Mouse (Mus musculus) bone marrow macrophage, adult 2 months (primary cell): ENCODE measurements around the gene Taok1. TPM values are rescaled to one million over a fixed set of nuclear protein-coding genes. Genes with fewer than 3 reads are reported as not detected.
"Not testable (repeated sequence)": the region's sequence is repeated elsewhere in the genome, so short reads cannot be mapped to it uniquely, and the experiment has no call there.

Source experiments
- H3K27ac ChIP-seq: 2 replicates; pipeline ENCODE4 v1.5.1; 2012; ENCODE audit warnings: low read depth, low read length; ENCODE audit not compliant: insufficient read depth
- H3K4me1 ChIP-seq: 2 replicates; pipeline ENCODE4 v1.6.1; 2012; ENCODE audit warnings: low read length; ENCODE audit not compliant: control insufficient read depth, insufficient read depth
- H3K4me3 ChIP-seq: 2 replicates; pipeline ENCODE4 v1.5.1; 2012; ENCODE audit warnings: mild to moderate bottlenecking, low read length, moderate library complexity; ENCODE audit not compliant: insufficient read depth
- CTCF ChIP-seq: IDR thresholded peaks from 2 replicates; pipeline ENCODE4 v1.5.1; 2012; ENCODE audit warnings: low read depth, mild to moderate bottlenecking, low read length, moderate library complexity
- POLR2A ChIP-seq: IDR thresholded peaks from 2 replicates; pipeline ENCODE4 v1.6.1; 2012; ENCODE audit warnings: mild to moderate bottlenecking, low read depth, low read length, borderline replicate concordance
- polyA plus RNA-seq: library from polyadenylated mRNA; stranded (reverse); fragments of >200 nt; gene quantifications from 2 replicates; pipeline ENCODE4 v1.2.4, GENCODE M21; 2012; ENCODE audit not compliant: missing spikeins, insufficient read depth, insufficient read length

Taok1 gene
- polyA plus RNA-seq, 1 experiment = 40.3 TPM

DNA sequence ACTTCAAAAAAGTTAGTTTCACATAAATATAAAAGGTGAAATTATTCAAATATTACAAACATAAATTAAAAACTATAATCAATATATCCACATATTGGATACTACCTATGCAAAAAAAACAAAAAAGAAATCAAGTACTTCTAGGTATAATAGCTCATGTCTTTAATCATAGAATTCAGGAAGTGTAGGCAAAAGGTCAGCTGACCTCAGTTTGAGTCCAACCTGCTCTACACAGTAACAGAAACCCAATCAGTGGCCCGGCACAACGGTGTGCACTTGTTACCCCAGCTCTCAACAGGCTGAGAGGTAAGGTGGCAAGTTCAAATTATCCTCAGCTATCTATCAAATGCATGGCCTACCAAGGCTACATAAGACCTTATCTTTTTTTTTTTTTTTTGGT is 16.8 kb downstream of the Taok1 start:
- H3K4me1 ChIP-seq = peaks cover 7% of the 10 kb centered on the region
- no peak overlapping the region for H3K4me3 ChIP-seq
- H3K27ac ChIP-seq = no peak overlapping the region
- no peak for TF ChIP-seq POLR2A
- no peak for TF ChIP-seq CTCF

DNA sequence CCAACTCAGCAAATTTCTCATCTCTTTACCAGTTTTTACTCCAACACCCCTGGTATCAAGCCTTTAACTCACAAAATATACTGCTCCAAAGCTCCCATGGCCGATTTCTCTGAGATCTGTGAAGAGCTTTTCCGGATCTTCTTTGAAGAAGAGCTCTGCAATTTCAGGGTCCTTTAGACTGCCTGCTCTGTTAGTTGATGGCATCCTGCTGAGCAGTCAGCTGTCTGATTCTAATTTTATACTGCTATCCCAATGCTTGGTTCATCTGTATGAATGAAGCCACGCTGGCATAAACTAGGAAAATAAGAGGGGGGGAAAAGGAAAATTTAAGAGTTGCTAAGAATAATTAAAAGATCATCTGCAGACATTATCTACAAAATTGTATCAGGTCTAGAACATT is 22.4 kb downstream of the Taok1 start:
- Histone ChIP-seq H3K27ac (no peak overlapping the region), H3K4me1 (no peaks in the 10 kb centered on the region), H3K4me3 (no peak overlapping the region)
- no peak for TF ChIP-seq POLR2A

DNA sequence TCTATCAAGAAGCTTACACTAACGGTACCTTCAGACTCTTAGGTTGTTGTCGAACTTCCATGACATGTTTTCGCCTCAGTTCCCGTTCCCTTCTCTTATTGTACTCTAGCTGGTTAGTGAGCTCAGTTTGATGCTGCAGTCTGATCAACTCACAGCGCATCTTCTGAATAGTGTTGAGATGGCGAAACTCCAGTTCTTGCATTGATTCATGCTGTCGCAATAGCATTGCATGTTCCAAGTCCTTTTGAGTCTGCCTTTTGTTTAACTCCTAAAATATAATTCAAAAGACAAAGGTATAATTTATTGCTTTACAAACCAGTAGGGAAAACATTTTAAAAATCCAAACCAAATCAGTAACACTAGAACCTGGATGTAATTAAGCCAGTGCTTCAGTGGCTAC is 62.4 kb downstream of the Taok1 start:
- no peak overlapping the region for H3K27ac ChIP-seq
- no peak overlapping the region for H3K4me3 ChIP-seq
- 0 out of 2 replicates have a peak, but pooled peaks cover 2% of the 10 kb centered on the region for H3K4me1 ChIP-seq
- TF ChIP-seq POLR2A (no peak), CTCF (no peak)

DNA sequence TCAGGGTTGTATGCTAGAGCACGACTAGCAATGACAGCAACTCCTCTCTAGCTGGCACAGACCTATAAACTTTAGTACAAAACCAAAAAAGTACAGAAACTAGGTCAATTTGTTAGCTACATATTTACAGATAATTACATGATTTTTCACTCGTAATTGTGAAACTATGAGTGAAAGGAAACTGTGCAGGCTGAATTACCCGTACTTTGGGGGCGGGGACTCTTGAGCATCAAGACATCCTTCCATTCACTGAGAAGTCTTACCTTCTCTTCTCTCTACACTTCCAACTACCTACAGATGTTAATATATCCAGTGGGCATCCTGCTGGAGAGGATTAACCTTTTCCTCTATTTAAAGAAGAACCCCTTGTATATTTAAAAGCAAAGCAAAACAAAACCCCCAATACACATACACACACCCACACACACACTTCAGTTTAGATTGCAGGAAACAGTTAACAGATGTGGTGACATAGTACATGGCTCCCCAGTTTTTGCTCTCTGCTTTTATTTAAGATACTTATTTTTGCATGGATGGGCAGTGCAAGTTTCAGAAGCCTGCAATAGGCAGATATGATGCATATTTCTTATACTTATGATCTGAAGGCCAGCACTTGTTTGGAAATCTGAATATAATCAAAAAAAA is 75.3 kb downstream of the Taok1 start:
- no peaks in the 10 kb centered on the region for H3K4me1 ChIP-seq
- TF ChIP-seq POLR2A = no peak
- TF ChIP-seq CTCF = no peak
- H3K27ac ChIP-seq = no peak overlapping the region
- H3K4me3 ChIP-seq = no peak overlapping the region

DNA sequence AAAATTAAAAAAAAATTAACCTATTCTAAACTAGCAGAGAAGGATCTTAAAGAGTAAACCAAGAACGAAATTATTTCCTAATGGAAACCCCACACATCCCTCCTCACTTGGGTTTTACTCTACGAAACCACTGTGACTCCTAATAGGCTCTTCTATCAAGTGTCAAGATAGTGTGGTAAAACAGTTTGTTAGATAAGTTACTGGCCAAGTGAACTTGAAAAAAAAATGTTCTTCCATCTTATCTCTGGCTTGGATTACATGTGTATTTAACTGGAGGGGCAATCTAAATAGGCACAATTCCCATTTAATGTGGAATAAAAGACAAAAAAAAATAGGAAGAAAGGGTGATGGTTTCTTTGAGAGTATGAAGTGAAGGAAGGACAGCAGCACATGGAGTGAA is 76.8 kb downstream of the Taok1 start:
- TF ChIP-seq CTCF = no peak
- no peak for TF ChIP-seq POLR2A
- H3K4me1 ChIP-seq = no peaks in the 10 kb centered on the region
- H3K27ac ChIP-seq = no peak overlapping the region
- H3K4me3 ChIP-seq = no peak overlapping the region

DNA sequence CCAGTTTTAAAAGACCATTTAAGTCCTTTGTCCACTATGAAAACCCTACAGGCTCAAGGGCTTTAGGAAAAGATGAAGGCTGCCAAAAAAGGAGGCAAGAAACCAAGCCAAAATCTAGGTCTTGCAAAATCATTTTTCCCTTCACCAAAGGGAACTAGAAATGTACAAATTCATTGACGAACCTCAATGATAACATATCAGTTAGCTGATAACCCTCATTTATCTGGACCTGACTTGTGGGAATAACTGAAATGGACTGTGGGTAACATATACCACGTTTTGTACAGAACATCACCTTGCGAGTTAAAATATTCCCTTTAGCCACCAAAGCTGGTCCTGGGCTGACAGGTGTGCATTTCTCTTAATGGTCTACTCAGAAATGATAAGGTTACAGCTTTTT is 78.0 kb downstream of the Taok1 start:
- Histone ChIP-seq H3K4me3 (no peak overlapping the region), H3K27ac (no peak overlapping the region), H3K4me1 (no peaks in the 10 kb centered on the region)
- no peak for TF ChIP-seq POLR2A
- TF ChIP-seq CTCF = no peak

DNA sequence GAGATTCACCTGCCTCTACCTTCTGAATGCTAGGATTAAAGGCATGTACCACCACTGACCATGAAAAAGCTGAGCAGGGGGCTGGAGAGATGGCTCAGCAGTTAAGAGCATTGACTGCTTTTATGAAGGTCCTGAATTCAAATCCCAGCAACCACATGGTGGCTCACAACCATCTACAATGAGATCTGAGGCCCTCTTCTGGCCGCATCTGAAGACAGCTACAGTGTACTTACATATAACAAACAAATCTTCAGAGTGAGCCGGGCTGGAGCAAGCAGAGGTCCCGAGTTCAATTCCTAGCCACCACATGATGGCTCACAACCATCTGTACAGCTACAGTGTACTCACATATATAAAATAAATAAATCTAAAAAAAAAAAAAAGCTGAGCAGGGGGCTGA is 79.2 kb downstream of the Taok1 start:
- not testable (repeated sequence) for H3K27ac ChIP-seq, H3K4me1 ChIP-seq

DNA sequence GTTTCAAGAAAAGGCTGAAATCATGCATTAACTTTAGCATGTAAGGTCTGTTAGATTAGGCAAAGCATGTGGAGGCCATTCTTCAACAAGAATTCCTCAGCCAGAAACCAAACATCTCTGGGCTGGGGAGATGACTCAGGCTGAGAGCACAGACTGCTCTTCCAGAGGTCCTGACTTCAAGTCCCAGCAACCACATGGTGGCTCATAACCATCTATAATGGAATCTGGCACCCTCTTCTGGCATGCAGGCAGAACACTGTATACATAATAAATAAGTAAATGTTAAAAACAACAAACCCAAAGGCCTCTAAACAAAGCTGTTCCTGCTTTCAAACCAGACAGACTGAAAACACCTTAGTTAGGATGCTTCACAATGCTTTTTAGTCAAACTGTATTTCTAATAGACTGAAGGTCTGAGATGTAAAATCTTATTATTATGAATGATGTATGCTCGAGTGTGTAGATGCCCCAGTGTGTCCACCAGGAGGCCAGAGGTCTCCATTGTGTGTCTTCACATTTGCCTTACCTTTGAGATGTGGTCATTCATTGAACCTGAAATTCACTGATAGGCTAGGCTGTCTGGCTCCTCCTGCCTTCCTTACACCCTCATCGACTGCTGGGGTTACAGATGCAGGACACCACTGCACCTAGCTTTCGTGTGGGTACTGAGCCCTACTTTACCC is 81.7 kb downstream of the Taok1 start:
- H3K27ac ChIP-seq = no peak overlapping the region
- no peak for TF ChIP-seq POLR2A
- TF ChIP-seq CTCF = no peak
- no peak overlapping the region for H3K4me3 ChIP-seq
- H3K4me1 ChIP-seq = peaks cover 12% of the 10 kb centered on the region

More for the DNA sequence above, 79.2 kb downstream of the Taok1 start:
- H3K4me3 ChIP-seq = not testable (repeated sequence)

DNA sequence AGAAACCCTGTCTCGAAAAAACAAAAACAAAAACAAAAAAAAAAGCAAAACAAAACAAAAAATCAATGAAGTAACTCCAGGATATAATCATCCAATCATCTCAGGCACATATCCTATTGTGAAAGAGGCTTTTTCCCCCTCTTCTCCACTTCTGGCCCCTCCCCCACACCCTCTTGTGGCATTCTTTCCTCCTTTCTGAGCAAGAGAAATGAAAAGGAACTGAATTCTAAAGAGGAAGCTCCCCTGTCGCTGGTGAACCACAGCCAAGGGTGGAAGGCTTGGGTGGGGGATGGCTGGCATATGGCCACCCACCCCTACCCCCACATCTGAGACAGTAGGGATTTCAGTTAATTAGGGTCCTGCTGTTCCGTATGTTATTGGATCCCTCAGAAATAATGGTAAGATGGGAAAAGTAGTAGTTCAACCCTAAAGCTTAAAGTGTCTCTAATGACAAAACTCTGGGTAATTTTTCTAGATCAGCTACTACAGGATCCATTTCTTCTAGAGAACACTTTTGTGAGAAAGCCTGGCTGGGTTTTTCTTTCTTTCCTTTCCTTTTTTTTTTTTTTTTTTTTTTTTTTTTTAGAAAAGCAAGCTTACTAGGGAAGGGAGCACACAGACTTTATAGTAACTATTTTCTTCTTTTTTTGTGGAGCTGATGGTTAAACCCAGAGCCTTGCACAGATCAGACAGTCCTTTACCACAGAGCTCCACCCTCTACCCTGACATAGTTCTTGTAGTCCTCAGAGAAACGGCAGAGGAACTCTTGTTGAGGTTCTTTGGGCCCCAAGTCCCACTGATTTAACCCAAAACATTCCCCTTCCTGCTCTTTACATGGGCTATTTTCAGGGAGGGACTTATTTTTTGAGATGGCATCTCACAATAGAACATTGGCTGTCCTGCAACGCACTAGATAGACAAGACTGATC is 86.8 kb downstream of the Taok1 start:
- peak overlapping the region; percentile 74 for H3K27ac ChIP-seq
- H3K4me3 ChIP-seq = no peak overlapping the region
- peaks cover 46% of the 10 kb centered on the region for H3K4me1 ChIP-seq
- TF ChIP-seq CTCF (no peak), POLR2A (no peak)

DNA sequence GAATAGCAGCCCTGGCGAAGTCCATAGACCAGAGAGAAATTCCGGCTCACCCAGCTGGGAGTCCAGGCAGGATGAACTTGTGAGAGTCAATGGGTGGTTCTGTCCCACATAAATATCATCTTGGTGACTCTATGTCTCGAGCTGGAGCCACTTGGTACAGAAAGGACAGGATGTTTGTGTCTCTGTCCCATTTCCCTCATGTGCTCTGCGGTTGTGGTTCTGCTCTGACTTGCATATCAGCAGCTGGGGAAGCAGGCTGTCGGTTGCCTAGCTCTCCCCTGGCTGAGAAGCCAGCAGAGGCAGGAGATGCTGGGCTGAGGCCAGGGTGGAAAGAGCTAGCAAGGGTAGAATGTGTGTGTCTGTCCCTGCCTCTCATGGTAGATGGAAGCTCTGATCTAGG is 88.6 kb downstream of the Taok1 start, which contains the start of gene Gm10392:
Gene Gm10392 (minus strand): TSS at position 156 of the 400 bp plus-strand sequence.
- Histone ChIP-seq H3K4me1 (peaks cover 47% of the 10 kb centered on the region), H3K4me3 (no peak within 1 kb of the TSS), H3K27ac (peak within 1 kb of the TSS; percentile 70)
- TF ChIP-seq CTCF = no peak
- no peak for TF ChIP-seq POLR2A
